Mouse (Mus musculus) MEL (cell line): ENCODE measurements around the gene Npc2. TPM values are rescaled to one million over a fixed set of nuclear protein-coding genes. Genes with fewer than 3 reads are reported as not detected.

Experiments
- DNase-seq: peaks from one replicate; pipeline ENCODE4 v3.0.0; 2011; ENCODE audit warnings: low read depth, low spot score
- H3K27ac ChIP-seq: 2 replicates; pipeline ENCODE4 v1.5.1; 2012; ENCODE audit warnings: low read depth, mild to moderate bottlenecking, control low read depth, low read length, moderate library complexity; ENCODE audit not compliant: control insufficient read depth
- H3K27me3 ChIP-seq, 2 experiments: fragments of 150-350 bp in 1 of 2; sonication (generic) in 1 of 2; 2 replicates each; pipeline ENCODE4 v1.6.1; 2012; ENCODE audit warnings: low read length in 2 of 2, mild to moderate bottlenecking in 2 of 2, improper control_type of control experiment in 1 of 2, moderate library complexity in 1 of 2; ENCODE audit not compliant: insufficient read depth in 2 of 2, control insufficient read depth in 1 of 2
- H3K36me3 ChIP-seq, 2 experiments: 2 replicates each; pipeline ENCODE4 v1.6.1; 2012 to 2014; ENCODE audit warnings: low read length in 2 of 2, improper control_type of control experiment in 1 of 2, inconsistent platforms in 1 of 2, mild to moderate bottlenecking in 1 of 2; ENCODE audit not compliant: insufficient read depth in 2 of 2, control insufficient read depth in 1 of 2
- H3K4me1 ChIP-seq, 2 experiments: fragments of 150-350 bp in 1 of 2; sonication (generic) in 1 of 2; 2 replicates each; pipeline ENCODE4 v1.6.1; 2012; ENCODE audit warnings: low read length in 2 of 2, improper control_type of control experiment in 1 of 2, mild to moderate bottlenecking in 1 of 2; ENCODE audit not compliant: insufficient read depth in 2 of 2, control insufficient read depth in 1 of 2
- H3K4me3 ChIP-seq, 2 experiments: fragments of 150-350 bp in 1 of 2; sonication (generic) in 1 of 2; 2 replicates each; pipeline ENCODE4 v1.5.1; 2012; ENCODE audit warnings: low read depth in 2 of 2, low read length in 2 of 2, mild to moderate bottlenecking in 2 of 2, moderate library complexity in 2 of 2, control low read depth in 1 of 2, improper control_type of control experiment in 1 of 2; ENCODE audit not compliant: control insufficient read depth in 1 of 2, insufficient read depth in 1 of 2
- H3K79me2 ChIP-seq: 2 replicates; pipeline ENCODE4 v1.6.1; 2012; ENCODE audit warnings: mild to moderate bottlenecking, low read length, moderate library complexity; ENCODE audit not compliant: control insufficient read depth, poor library complexity, insufficient read depth
- H3K9ac ChIP-seq: 2 replicates; pipeline ENCODE4 v1.6.1; 2012; ENCODE audit warnings: low read depth, mild to moderate bottlenecking, control low read depth, low read length, moderate library complexity; ENCODE audit not compliant: control insufficient read depth, poor library complexity, severe bottlenecking
- H3K9me3 ChIP-seq: fragments of 150-350 bp; sonication (generic); replicated peaks from 2 replicates; pipeline ENCODE4 v1.6.1; 2012; ENCODE audit warnings: mild to moderate bottlenecking, low read length, improper control_type of control experiment, moderate library complexity; ENCODE audit not compliant: insufficient read depth
- CHD1 ChIP-seq: IDR thresholded peaks from 2 replicates; pipeline ENCODE4 v1.6.1; 2012; ENCODE audit warnings: low read depth, mild to moderate bottlenecking, inconsistent platforms, low read length, improper control_type of control experiment
- EP300 ChIP-seq, 2 experiments: IDR thresholded peaks; 2 replicates each; pipeline ENCODE4 v1.6.1; 2011; ENCODE audit warnings: improper control_type of control experiment in 2 of 2, low read length in 2 of 2, low read depth in 1 of 2, mild to moderate bottlenecking in 1 of 2
- ETS1 ChIP-seq: IDR thresholded peaks from 2 replicates; pipeline ENCODE4 v1.6.1; 2012; ENCODE audit warnings: low read depth, mild to moderate bottlenecking, inconsistent platforms, low read length, improper control_type of control experiment, moderate library complexity
- HCFC1 ChIP-seq: IDR thresholded peaks from 2 replicates; pipeline ENCODE4 v1.6.1; 2012; ENCODE audit warnings: low read depth, mild to moderate bottlenecking, inconsistent platforms, low read length, improper control_type of control experiment, moderate library complexity
- MAX ChIP-seq: IDR thresholded peaks from 2 replicates; pipeline ENCODE4 v1.6.1; 2011; ENCODE audit warnings: low read length, improper control_type of control experiment
- MXI1 ChIP-seq: IDR thresholded peaks from 2 replicates; pipeline ENCODE4 v1.6.1; 2011; ENCODE audit warnings: mild to moderate bottlenecking, low read depth, low read length, improper control_type of control experiment
- MYB ChIP-seq: IDR thresholded peaks from 2 replicates; pipeline ENCODE4 v1.6.1; 2011; ENCODE audit warnings: mild to moderate bottlenecking, low read depth, low read length, improper control_type of control experiment
- MYC ChIP-seq: IDR thresholded peaks from 2 replicates; pipeline ENCODE4 v1.6.1; 2011; ENCODE audit warnings: low read depth, mild to moderate bottlenecking, low read length, improper control_type of control experiment, moderate library complexity
- POLR2AphosphoS5 ChIP-seq: IDR thresholded peaks from 2 replicates; pipeline ENCODE4 v1.6.1; 2012; ENCODE audit warnings: low read depth, borderline replicate concordance, mild to moderate bottlenecking, inconsistent platforms, low read length, moderate library complexity, mixed read lengths
- TAL1 ChIP-seq: IDR thresholded peaks from 2 replicates; pipeline ENCODE4 v1.6.1; 2012; ENCODE audit warnings: mild to moderate bottlenecking, inconsistent platforms, low read length, moderate library complexity, mixed read lengths
- TBP ChIP-seq: IDR thresholded peaks from 2 replicates; pipeline ENCODE4 v1.8.0; 2011; ENCODE audit warnings: low read depth, low read length, improper control_type of control experiment
- UBTF ChIP-seq: IDR thresholded peaks from 2 replicates; pipeline ENCODE4 v1.6.1; 2012; ENCODE audit warnings: low read depth, mild to moderate bottlenecking, inconsistent platforms, low read length, improper control_type of control experiment, moderate library complexity, borderline replicate concordance; ENCODE audit not compliant: insufficient read depth
- polyA plus RNA-seq, 2 experiments: library from polyadenylated mRNA; stranded (reverse) in 1 of 2; unstranded in 1 of 2; fragments of >175 nt in 1 of 2; fragments of >200 nt in 1 of 2; gene quantifications; 2 replicates each; pipeline versions ENCODE4 v1.2.1 to v1.2.4; 2012; ENCODE audit warnings: low replicate concordance in 2 of 2, low read depth in 1 of 2; ENCODE audit not compliant: insufficient read length in 2 of 2, insufficient read depth in 1 of 2, missing spikeins in 1 of 2
- total RNA-seq: library from RNA; depleted of rRNA; stranded (reverse); fragments of 300-350 nt; gene quantifications from 2 replicates; pipeline ENCODE4 v1.2.3, GENCODE M21; 2012

Gene Npc2
- total and polyA plus RNA-seq, 3 experiments, result 48.9 to 63.1 TPM; not detected in 1

GRCm38 (mm10) chr12:84766113-84766735, 6.7 kb downstream of the Npc2 start:
- no peak for TF ChIP-seq MYC
- no peak for TF ChIP-seq CHD1
- no peak for TF ChIP-seq TBP
- TF ChIP-seq UBTF, result no peak
- TF ChIP-seq MYB, result no peak
- TF ChIP-seq HCFC1, result no peak
- no peak for TF ChIP-seq MXI1
- Histone ChIP-seq H3K27ac (no peak overlapping the region), H3K79me2 (peaks cover 6% of the 10 kb centered on the region; the same call in 1 of the 2 replicates), H3K4me3 (no peak overlapping the region), H3K9ac (no peak overlapping the region), H3K4me1 (peaks cover 8 to 15% of the 10 kb centered on the region in 2 experiments), H3K27me3 (no peaks in the 10 kb centered on the region), H3K9me3 (no peaks in the 10 kb centered on the region), H3K36me3 (peaks cover 2 to 14% of the 10 kb centered on the region in 2 experiments; a peak in 3 of 4 replicates)
- DNase-seq, result no peak

GRCm38 (mm10) chr12:84765506-84765905, 7.4 kb downstream of the Npc2 start:
- TF ChIP-seq MAX, result no peak
- TF ChIP-seq MXI1, result no peak
- peaks cover 4 to 11% of the 10 kb centered on the region in 2 experiments for H3K4me1 ChIP-seq

GRCm38 (mm10) chr12:84764756-84765155, 8.2 kb downstream of the Npc2 start:
- Histone ChIP-seq H3K79me2 (0 out of 2 replicates have a peak, but pooled peaks cover 3% of the 10 kb centered on the region), H3K4me1 (peaks cover 4 to 11% of the 10 kb centered on the region in 2 experiments), H3K27ac (no peak overlapping the region), H3K36me3 (peaks cover 2 to 8% of the 10 kb centered on the region in 2 experiments), H3K9ac (no peak overlapping the region), H3K4me3 (no peak overlapping the region), H3K27me3 (no peaks in the 10 kb centered on the region), H3K9me3 (no peaks in the 10 kb centered on the region)
- TF ChIP-seq POLR2AphosphoS5 (no peak), TAL1 (no peak), ETS1 (no peak), EP300 (IDR thresholded peaks at IDR 0.05; ENCODE audit: low read depth in 1 of 2, low read length in 2 of 2) (no peak)
- DNase-seq, result no peak

More at GRCm38 (mm10) chr12:84765506-84765905, 7.4 kb downstream of the Npc2 start:
- Histone ChIP-seq H3K9ac (no peak overlapping the region), H3K4me3 (no peak overlapping the region), H3K27ac (no peak overlapping the region), H3K79me2 (0 out of 2 replicates have a peak, but pooled peaks cover 3% of the 10 kb centered on the region), H3K36me3 (peaks cover 2 to 8% of the 10 kb centered on the region in 2 experiments; a peak in 3 of 4 replicates), H3K9me3 (no peaks in the 10 kb centered on the region), H3K27me3 (no peaks in the 10 kb centered on the region)
- no peak for DNase-seq
